Mouse (Mus musculus) CH12.LX (cell line): ENCODE measurements at regions not wholly inside any gene's neighbourhood (a gene's known extent, or its start where the extent isn't known, plus 50 kb on each side); places are given as distances from the start of the nearest gene placed in this dataset.
A peak's percentile ranks its signal among the peaks of the same experiment; 100 is the strongest.

Source experiments
- CTCF ChIP-seq, 2 experiments: IDR thresholded peaks in 1 of 2; conservative IDR thresholded peaks in 1 of 2; 2 replicates each; pipeline ENCODE4 v1.5.1; 2011 to 2012; ENCODE audit warnings: low read depth in 2 of 2, low read length in 2 of 2, improper control_type of control experiment in 1 of 2, inconsistent platforms in 1 of 2, mild to moderate bottlenecking in 1 of 2, moderate library complexity in 1 of 2
- E2F4 ChIP-seq: IDR thresholded peaks from 2 replicates; pipeline ENCODE4 v1.6.1; 2011; ENCODE audit warnings: low read depth, low read length, improper control_type of control experiment; ENCODE audit not compliant: insufficient replicate concordance
- EP300 ChIP-seq: IDR thresholded peaks from 2 replicates; pipeline ENCODE4 v1.6.1; 2011; ENCODE audit warnings: low read length, improper control_type of control experiment
- ETS1 ChIP-seq: conservative IDR thresholded peaks from 2 replicates; pipeline ENCODE4 v1.6.1; 2012; ENCODE audit warnings: low read depth, mild to moderate bottlenecking, inconsistent platforms, low read length, improper control_type of control experiment, moderate library complexity
- JUN ChIP-seq: IDR thresholded peaks from 2 replicates; pipeline ENCODE4 v1.6.1; 2011; ENCODE audit warnings: low read depth, mild to moderate bottlenecking, low read length, improper control_type of control experiment, moderate library complexity; ENCODE audit not compliant: insufficient read depth
- MAFK ChIP-seq: IDR thresholded peaks from 2 replicates; pipeline ENCODE4 v1.6.1; 2011; ENCODE audit warnings: low read length, improper control_type of control experiment; ENCODE audit not compliant: insufficient replicate concordance
- MYC ChIP-seq: IDR thresholded peaks from 2 replicates; pipeline ENCODE4 v1.6.1; 2011; ENCODE audit warnings: low read depth, mild to moderate bottlenecking, improper control_type of control experiment, low read length
- PAX5 ChIP-seq: IDR thresholded peaks from 2 replicates; pipeline ENCODE4 v1.6.1; 2012; ENCODE audit warnings: low read length, inconsistent platforms, mixed read lengths
- RAD21 ChIP-seq: IDR thresholded peaks from 2 replicates; pipeline ENCODE4 v1.6.1; 2011; ENCODE audit warnings: low read depth, mild to moderate bottlenecking, low read length, improper control_type of control experiment, moderate library complexity
- RCOR1 ChIP-seq: conservative IDR thresholded peaks from 2 replicates; pipeline ENCODE4 v1.6.1; 2012; ENCODE audit warnings: low read depth, mild to moderate bottlenecking, inconsistent platforms, low read length, improper control_type of control experiment
- SMC3 ChIP-seq: IDR thresholded peaks from 2 replicates; pipeline ENCODE4 v1.6.1; 2011; ENCODE audit warnings: low read depth, low read length, improper control_type of control experiment
- TCF12 ChIP-seq: IDR thresholded peaks from 2 replicates; pipeline ENCODE4 v1.6.1; 2014; ENCODE audit warnings: low read depth, mild to moderate bottlenecking, inconsistent platforms, low read length, improper control_type of control experiment
- USF2 ChIP-seq: conservative IDR thresholded peaks from 2 replicates; pipeline ENCODE4 v1.6.1; 2011; ENCODE audit warnings: low read depth, low read length, improper control_type of control experiment

DNA sequence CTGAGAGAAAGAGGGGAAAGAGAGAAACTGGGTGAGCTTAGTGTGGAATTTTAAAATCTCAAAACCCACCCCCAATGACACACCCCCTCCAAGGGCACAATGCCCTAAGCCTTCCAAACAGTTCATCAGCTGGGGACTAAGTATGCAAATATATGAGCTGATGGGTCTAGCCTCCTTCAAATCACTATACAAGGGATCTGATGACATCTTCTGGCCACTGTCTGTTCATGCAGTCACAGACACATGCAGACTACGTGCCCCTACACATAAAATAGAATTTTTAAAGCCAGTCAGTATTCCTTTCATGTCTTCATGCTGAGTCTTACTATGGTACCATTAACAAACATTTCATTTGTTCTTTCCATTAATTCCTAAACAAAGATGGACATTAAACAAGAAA lies 54.5 kb upstream of the Isx start:
- TF ChIP-seq CTCF (conservative IDR thresholded peaks at IDR 0.05 in 1 of 2, IDR thresholded peaks at IDR 0.05 in 1 of 2; ENCODE audit: low read depth in 2 of 2, low read length in 2 of 2): peak in 1 of 2 experiments; percentile 34; a peak in 2 of 4 replicates
- no peak for TF ChIP-seq EP300
- no peak for TF ChIP-seq USF2
- no peak for TF ChIP-seq SMC3
- TF ChIP-seq MYC: no peak
- TF ChIP-seq PAX5: no peak
- TF ChIP-seq TCF12: no peak
- TF ChIP-seq JUN: no peak
- TF ChIP-seq ETS1: no peak
- no peak for TF ChIP-seq E2F4
- TF ChIP-seq MAFK: no peak
- peak; percentile 45 for TF ChIP-seq RAD21
- TF ChIP-seq RCOR1: no peak
